Mouse (Mus musculus) hindbrain, embryonic 13.5 days (tissue): ENCODE measurements at regions not wholly inside any gene's neighbourhood (a gene's known extent, or its start where the extent isn't known, plus 50 kb on each side); places are given as distances from the start of the nearest gene placed in this dataset.

ENCODE experiments used
- ATAC-seq: fragments of 200-750 bp; cut with Nextera tagmentation; 2 replicates; pipeline ENCODE4 v1.8.0; 2017; ENCODE audit warnings: moderate TSS enrichment; ENCODE audit not compliant: low FRiP score
- H3K27ac ChIP-seq: fragments of 300-500 bp; sonication (generic); 2 replicates; pipeline ENCODE4 v1.5.1; 2015; ENCODE audit warnings: inconsistent platforms, mild to moderate bottlenecking, moderate library complexity
- H3K27me3 ChIP-seq: fragments of 300-500 bp; sonication (generic); 2 replicates; pipeline ENCODE4 v1.6.1; 2015; ENCODE audit warnings: mild to moderate bottlenecking, inconsistent platforms
- H3K36me3 ChIP-seq: fragments of 300-500 bp; sonication (generic); 2 replicates; pipeline ENCODE4 v1.6.1; 2015; ENCODE audit warnings: mild to moderate bottlenecking, inconsistent platforms
- H3K4me1 ChIP-seq: fragments of 300-500 bp; sonication (generic); replicated peaks from 2 replicates; pipeline ENCODE4 v1.6.1; 2015; ENCODE audit warnings: inconsistent platforms
- H3K4me2 ChIP-seq: fragments of 300-500 bp; sonication (generic); 2 replicates; pipeline ENCODE4 v1.6.1; 2015; ENCODE audit warnings: inconsistent platforms, mild to moderate bottlenecking, moderate library complexity
- H3K4me3 ChIP-seq: fragments of 300-500 bp; sonication (generic); 2 replicates; pipeline ENCODE4 v1.5.1; 2015; ENCODE audit warnings: mild to moderate bottlenecking, inconsistent platforms
- H3K9ac ChIP-seq: fragments of 300-500 bp; sonication (generic); 2 replicates; pipeline ENCODE4 v1.6.1; 2015; ENCODE audit warnings: mild to moderate bottlenecking, inconsistent platforms
- H3K9me3 ChIP-seq: fragments of 300-500 bp; sonication (generic); 2 replicates; pipeline ENCODE4 v1.6.1; 2016; ENCODE audit warnings: inconsistent platforms
- WGBS: fragments of 180-500 bp; shearing (Covaris S2); methylation state at CpG from one replicate; pipeline ENCODE4 v1.1.7; 2015; 5-methylcytosine and 5-hydroxymethylcytosine counted together

DNA sequence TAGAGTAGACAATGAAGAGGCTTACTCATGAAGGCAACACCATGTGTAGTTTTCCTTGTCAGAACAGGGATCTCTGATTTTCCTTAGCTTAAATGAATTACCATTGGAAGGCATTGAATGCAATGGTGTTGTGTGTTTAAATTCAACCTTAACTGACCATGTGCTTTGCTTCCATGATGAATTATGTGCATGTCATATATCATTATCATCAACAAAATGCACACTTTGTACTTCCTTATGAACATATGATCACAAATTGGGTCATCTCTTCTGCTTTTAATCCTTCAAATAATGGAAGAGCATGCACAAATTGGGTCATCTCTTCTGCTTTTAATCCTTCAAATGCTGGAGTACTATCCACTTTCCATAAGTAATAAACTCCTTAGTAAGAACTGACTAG is 180.2 kb upstream of the Ppfia2 start:
- no peak overlapping the region for H3K4me3 ChIP-seq

DNA sequence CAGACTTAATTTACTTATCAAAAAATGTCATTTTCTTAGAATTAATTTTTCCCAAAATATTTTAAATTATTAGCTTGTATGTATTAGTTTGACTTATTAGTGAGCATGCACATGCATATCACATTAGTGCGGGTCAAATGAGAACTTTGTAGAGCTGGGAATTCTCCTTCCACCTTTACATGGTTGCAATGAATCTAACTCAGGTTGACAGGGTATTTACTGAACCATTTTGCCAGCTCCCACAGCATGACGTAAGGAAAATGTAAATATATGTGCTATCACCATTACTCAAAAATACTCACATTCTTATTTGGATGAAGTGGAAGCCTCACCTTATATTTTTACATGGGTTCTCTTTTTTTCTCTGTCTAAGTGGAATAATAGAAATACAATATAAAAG is 179.4 kb upstream of the Ppfia2 start:
- Histone ChIP-seq H3K27me3 (no peaks in the 10 kb centered on the region), H3K4me3 (no peak overlapping the region), H3K9me3 (no peaks in the 10 kb centered on the region), H3K4me1 (no peaks in the 10 kb centered on the region), H3K9ac (no peak overlapping the region), H3K36me3 (no peaks in the 10 kb centered on the region), H3K4me2 (no peak overlapping the region), H3K27ac (no peak overlapping the region)
- ATAC-seq, result no peak
- WGBS, result 86% methylated on average over 2 of the region's 2 CpGs

More for the DNA sequence above, 180.2 kb upstream of the Ppfia2 start:
- Histone ChIP-seq H3K9me3 (no peaks in the 10 kb centered on the region), H3K4me2 (no peak overlapping the region), H3K4me1 (no peaks in the 10 kb centered on the region), H3K27ac (no peak overlapping the region), H3K36me3 (no peaks in the 10 kb centered on the region), H3K27me3 (no peaks in the 10 kb centered on the region), H3K9ac (no peak overlapping the region)
- ATAC-seq, result no peak

DNA sequence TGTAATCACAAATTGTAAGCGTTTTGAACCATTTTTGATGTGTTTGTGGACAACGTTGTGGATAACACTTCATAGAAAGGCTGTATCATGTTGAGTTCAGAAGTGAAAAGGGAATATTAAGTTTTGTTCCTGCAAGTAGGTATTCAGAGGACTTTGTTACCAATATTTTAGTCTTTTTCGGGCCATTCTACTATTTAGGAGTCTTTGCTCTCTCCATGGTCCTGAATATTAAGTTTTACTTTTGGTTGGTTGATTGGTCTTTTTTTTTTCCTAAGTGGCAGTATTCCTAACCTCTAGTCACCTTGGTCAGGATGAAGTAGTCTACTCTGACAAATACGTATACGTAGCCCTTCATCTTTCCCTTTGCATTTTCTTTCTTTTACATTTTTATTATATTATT is 174.6 kb upstream of the Ppfia2 start:
- 86% methylated on average over 5 of the region's 5 CpGs for WGBS
- Histone ChIP-seq H3K27ac (no peak overlapping the region), H3K9ac (no peak overlapping the region), H3K27me3 (no peaks in the 10 kb centered on the region), H3K36me3 (no peaks in the 10 kb centered on the region), H3K4me1 (no peaks in the 10 kb centered on the region), H3K9me3 (no peaks in the 10 kb centered on the region), H3K4me2 (no peak overlapping the region), H3K4me3 (no peak overlapping the region)
- no peak for ATAC-seq

DNA sequence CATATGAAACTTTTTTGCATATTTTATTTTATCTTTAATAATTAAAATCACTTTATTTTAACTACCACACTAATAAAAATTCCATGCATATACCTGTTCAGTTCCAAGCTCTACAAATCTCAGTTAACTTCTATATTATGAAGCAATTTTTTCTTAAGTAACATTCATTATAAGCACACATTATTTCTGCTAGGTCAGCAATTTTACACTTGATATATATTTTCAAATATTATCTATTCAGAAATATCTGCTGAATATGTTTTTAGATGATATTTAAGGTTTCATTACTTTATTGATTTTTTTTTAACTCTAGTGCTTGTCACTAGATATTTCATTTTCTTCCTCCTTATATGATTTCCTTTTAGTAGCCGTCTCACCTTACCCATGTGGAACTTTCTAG is 135.0 kb upstream of the Ppfia2 start:
- no peak for ATAC-seq
- H3K27me3 ChIP-seq, result no peaks in the 10 kb centered on the region
- 100% methylated on average over 1 of the region's 1 CpGs for WGBS

DNA sequence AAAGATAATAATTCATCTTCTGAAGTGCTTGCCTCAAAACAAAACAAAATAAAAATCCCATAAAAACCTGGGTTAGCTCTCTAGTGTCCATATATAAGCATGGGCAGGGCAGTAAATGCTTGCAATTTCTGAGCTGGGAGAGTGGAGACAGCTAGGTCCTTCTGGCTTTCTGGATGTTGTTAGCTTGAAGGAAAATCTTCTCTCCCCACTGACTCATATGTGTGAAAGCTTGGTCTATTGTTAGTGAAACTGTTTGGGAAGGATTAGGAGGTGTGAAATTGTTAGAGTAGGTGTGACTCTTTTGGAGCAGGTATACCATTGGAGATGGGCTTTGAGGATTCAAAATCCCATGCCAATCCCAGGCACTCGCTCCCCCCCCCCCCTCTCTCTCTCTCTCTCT is 118.5 kb upstream of the Ppfia2 start:
- no CpG with 5 or more reads among the region's 1 CpGs for WGBS
- no peak for ATAC-seq
- no peak overlapping the region for H3K9ac ChIP-seq
- H3K4me3 ChIP-seq, result no peak overlapping the region
- H3K4me1 ChIP-seq, result no peaks in the 10 kb centered on the region
- H3K36me3 ChIP-seq, result no peaks in the 10 kb centered on the region
- no peak overlapping the region for H3K27ac ChIP-seq
- no peak overlapping the region for H3K4me2 ChIP-seq
- H3K27me3 ChIP-seq, result no peaks in the 10 kb centered on the region
- no peaks in the 10 kb centered on the region for H3K9me3 ChIP-seq

More for the DNA sequence above, 135.0 kb upstream of the Ppfia2 start:
- Histone ChIP-seq H3K27ac (no peak overlapping the region), H3K9me3 (no peaks in the 10 kb centered on the region), H3K9ac (no peak overlapping the region), H3K4me2 (no peak overlapping the region), H3K4me3 (no peak overlapping the region), H3K36me3 (no peaks in the 10 kb centered on the region), H3K4me1 (no peaks in the 10 kb centered on the region)

DNA sequence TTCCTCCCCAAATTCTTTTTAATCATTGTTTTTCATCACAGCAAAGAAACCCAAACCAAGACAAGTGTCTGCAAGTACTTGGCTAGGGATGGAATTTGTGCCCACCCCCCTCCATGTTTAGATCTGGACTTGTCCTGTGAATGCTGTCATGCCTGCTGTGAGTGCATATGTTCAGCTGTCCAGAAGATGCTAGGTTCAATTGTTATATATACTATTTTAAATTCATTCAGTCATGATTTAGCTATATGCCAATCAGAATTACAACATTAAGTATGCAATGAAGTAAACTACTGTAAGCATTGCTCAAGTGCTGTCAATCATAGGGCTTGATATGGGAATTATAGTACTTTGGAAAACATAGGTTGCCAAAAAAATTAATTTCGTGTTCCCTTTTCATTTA is 94.5 kb upstream of the Ppfia2 start:
- Histone ChIP-seq H3K4me3 (no peak overlapping the region), H3K27me3 (no peaks in the 10 kb centered on the region), H3K9ac (no peak overlapping the region), H3K4me1 (no peaks in the 10 kb centered on the region), H3K36me3 (no peaks in the 10 kb centered on the region), H3K27ac (no peak overlapping the region), H3K4me2 (no peak overlapping the region), H3K9me3 (no peaks in the 10 kb centered on the region)
- 78% methylated on average over 1 of the region's 1 CpGs for WGBS
- ATAC-seq, result no peak

DNA sequence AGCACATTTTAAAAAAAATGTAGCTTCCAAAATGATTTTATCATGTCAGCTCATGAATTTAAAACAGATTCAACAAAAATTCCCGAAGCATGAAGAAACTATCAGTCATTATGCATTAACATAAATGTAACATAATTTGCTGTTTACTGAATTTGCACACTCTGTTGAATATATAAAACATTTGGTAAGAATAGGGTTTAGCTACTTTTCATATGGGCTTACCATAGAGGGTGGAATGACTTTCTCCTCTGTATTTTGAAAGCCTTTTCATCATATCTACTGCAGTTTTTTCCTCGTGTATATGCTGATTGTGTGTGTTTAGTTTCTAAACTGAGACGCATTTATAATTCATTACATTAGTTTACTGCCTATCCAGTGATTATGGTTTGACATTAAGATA is 94.0 kb upstream of the Ppfia2 start:
- 90% methylated on average over 3 of the region's 3 CpGs for WGBS
- Histone ChIP-seq H3K9ac (no peak overlapping the region), H3K4me2 (no peak overlapping the region), H3K27ac (no peak overlapping the region), H3K27me3 (no peaks in the 10 kb centered on the region), H3K4me1 (no peaks in the 10 kb centered on the region), H3K9me3 (no peaks in the 10 kb centered on the region), H3K36me3 (no peaks in the 10 kb centered on the region), H3K4me3 (no peak overlapping the region)
- no peak for ATAC-seq

DNA sequence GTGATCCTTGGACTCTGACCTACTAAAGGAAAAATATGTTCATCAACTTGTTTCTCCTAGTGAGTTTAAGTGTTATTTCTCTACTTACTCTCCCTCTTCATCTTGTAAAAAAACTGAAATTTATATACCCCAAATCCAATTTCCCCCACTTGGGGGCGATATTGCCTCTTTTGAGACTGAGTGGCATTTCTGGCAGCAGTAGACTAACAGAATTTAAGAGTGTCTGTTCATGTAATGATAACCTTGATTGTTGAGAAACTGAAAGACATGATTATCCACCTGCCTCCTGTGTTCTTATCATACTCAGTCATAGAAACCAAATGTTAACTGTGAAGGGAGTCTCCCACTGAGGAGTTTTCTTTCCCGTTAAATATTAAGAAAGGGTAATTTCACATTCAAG is 89.5 kb upstream of the Ppfia2 start:
- no peaks in the 10 kb centered on the region for H3K27me3 ChIP-seq
- H3K4me1 ChIP-seq, result no peaks in the 10 kb centered on the region
- H3K4me3 ChIP-seq, result no peak overlapping the region
- 63% methylated on average over 2 of the region's 2 CpGs for WGBS
- H3K9ac ChIP-seq, result no peak overlapping the region
- no peak overlapping the region for H3K27ac ChIP-seq
- ATAC-seq, result no peak
- H3K4me2 ChIP-seq, result no peak overlapping the region
- no peaks in the 10 kb centered on the region for H3K9me3 ChIP-seq
- no peaks in the 10 kb centered on the region for H3K36me3 ChIP-seq

DNA sequence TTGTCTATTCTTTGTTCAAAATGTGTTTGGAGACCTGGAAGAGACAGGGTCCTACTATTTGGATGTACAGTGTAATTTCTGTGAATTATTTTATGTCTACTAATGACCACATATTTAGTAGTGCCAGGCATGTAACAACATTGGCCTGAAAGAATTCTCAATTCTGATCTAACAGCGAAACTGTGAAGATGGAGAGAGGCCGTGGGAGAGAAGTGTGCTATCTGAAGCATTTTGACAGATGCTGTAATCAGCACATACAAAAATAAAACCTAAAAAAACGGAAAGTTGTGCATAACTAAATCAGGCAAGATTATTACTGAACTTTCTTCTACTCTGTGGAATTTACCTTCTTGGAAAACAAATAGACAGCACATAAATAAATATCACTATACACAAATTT is 61.4 kb upstream of the Ppfia2 start:
- Histone ChIP-seq H3K9me3 (no peaks in the 10 kb centered on the region), H3K4me1 (no peaks in the 10 kb centered on the region), H3K4me2 (no peak overlapping the region), H3K9ac (no peak overlapping the region), H3K27me3 (no peaks in the 10 kb centered on the region), H3K36me3 (no peaks in the 10 kb centered on the region), H3K27ac (no peak overlapping the region), H3K4me3 (no peak overlapping the region)
- WGBS, result 90% methylated on average over 3 of the region's 3 CpGs
- ATAC-seq, result no peak

DNA sequence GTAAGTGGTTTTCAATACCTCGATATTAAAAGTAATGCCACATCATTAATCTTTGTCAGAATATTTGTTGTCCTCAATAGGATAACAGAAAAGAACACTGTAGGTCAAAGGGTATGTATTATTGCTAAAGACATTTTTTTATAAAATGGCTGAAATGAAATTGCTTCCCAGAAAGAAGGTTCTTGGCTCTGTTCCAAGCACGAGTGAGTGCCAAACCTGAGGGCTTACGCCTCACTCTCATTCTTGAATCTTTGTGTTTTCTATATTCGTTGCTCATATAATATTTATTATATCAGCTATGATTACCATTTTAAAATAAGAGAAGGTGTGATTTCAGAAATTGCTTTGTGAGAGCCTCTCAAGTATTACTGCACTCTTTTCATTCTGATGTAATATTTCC is 57.0 kb upstream of the Ppfia2 start:
- Histone ChIP-seq H3K4me3 (no peak overlapping the region), H3K27ac (no peak overlapping the region), H3K9ac (no peak overlapping the region), H3K4me2 (no peak overlapping the region), H3K36me3 (no peaks in the 10 kb centered on the region), H3K9me3 (no peaks in the 10 kb centered on the region), H3K27me3 (no peaks in the 10 kb centered on the region), H3K4me1 (no peaks in the 10 kb centered on the region)
- WGBS, result 80% methylated on average over 4 of the region's 4 CpGs
- no peak for ATAC-seq

DNA sequence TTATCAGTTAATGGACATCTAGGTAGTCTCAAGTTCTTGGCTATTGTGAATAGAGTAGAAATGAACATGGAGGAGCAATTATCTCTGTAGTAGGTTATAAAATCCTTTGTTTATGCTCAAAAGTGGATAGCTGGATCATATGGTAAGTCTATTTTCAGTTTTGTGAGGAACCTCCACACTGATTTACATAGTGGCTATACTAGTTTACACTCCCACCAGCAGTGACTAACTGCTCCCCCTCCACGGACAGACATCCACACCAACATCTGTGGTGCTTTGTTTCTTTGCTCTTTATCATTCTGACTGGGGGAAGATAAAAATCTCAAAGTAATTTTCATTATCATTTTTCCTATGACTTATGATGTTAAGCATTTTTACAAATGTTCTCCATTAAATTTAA is 55.1 kb upstream of the Ppfia2 start:
- no peak overlapping the region for H3K4me3 ChIP-seq
- no peak overlapping the region for H3K27ac ChIP-seq
- WGBS, result 88% methylated on average over 1 of the region's 1 CpGs
- H3K36me3 ChIP-seq, result no peaks in the 10 kb centered on the region
- H3K4me1 ChIP-seq, result no peaks in the 10 kb centered on the region
- H3K9me3 ChIP-seq, result no peaks in the 10 kb centered on the region
- ATAC-seq, result no peak
- H3K4me2 ChIP-seq, result no peak overlapping the region
- no peak overlapping the region for H3K9ac ChIP-seq
- H3K27me3 ChIP-seq, result no peaks in the 10 kb centered on the region

DNA sequence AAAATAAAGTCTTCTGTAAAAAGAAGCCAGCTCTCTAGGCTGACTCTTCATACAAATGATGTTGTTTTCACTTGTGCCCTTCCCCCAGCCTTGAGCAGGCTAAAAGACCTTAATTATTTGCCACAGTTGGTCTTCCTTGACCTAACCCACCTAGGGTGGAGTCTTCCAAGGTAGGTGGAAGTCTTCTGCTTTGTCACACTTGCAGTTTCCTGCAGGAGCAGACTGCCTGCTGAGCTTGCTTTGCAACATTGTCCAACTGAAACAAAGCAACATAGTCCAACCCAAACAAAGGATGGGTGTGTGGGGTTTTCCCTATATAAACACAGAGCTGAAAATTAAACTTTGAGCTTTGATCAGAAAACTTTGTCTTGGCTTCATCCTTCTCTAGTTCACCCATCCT is 53.0 kb upstream of the Ppfia2 start:
- no peaks in the 10 kb centered on the region for H3K36me3 ChIP-seq
- no peaks in the 10 kb centered on the region for H3K4me1 ChIP-seq
- H3K9me3 ChIP-seq, result no peaks in the 10 kb centered on the region
- no peak overlapping the region for H3K4me2 ChIP-seq
- H3K27me3 ChIP-seq, result no peaks in the 10 kb centered on the region
- no peak overlapping the region for H3K4me3 ChIP-seq
- H3K9ac ChIP-seq, result no peak overlapping the region
- no peak overlapping the region for H3K27ac ChIP-seq
- ATAC-seq, result no peak
